Mouse (Mus musculus): Measurements from ENCODE around the gene Olfr1232. TPM values are rescaled to one million over a fixed set of nuclear protein-coding genes. Genes with fewer than 3 reads are reported as not detected.

The Olfr1232 gene
- not detected in 2 replicates for polyA plus RNA-seq (2015; fragmentation: Nextera tagmentation; extraction: Ambion mirVana)

DNA sequence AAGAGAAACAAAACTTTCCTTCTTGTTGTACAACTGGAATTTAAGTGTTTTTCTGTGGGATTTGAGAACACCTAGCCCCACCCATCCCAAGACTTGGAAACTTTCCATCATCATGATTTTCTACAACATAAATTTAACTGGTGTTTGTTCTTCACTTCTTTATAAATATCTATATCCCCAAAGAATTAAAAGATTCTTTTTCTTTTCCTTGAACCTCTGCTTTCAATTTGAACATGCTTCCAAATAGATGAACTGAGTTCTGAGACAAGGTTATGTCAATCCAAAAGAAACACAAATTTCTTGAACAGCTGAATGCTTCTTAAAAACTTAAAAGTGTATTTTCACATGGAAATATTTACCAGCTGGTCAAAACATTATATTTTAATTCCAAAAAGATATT lies at the start of gene Olfr1232:
TSS of gene Olfr1232 (minus strand) at position 101 of the 400 bp plus-strand sequence.

GRCm38 (mm10) chr2:89364765-89365164 lies 35.3 kb upstream of the Olfr1232 start, which contains the start of gene Olfr1234:
Gene Olfr1234 (minus strand): TSS chr2:89364865.

DNA sequence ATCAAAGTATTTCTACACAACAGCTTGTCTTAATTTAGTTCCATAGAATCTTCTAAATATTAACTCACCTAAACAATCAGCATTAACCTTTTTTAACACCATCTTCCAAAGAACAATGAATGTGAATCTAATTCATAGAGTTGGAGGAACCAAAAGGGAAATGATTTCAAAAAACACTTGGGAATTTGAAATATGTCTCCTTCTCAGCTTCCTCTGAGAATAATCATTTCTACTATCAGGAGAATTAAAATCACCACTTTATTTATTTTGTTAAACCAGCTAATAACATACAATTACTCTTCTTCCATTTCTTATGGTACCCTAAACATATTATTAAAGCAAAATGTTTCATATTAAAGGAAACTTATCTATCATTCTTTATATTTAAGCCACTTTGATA lies 12.8 kb upstream of the Olfr1232 start, which contains the start of gene Olfr1233:
TSS of gene Olfr1233 (minus strand) at position 101 of the 400 bp plus-strand sequence.

DNA sequence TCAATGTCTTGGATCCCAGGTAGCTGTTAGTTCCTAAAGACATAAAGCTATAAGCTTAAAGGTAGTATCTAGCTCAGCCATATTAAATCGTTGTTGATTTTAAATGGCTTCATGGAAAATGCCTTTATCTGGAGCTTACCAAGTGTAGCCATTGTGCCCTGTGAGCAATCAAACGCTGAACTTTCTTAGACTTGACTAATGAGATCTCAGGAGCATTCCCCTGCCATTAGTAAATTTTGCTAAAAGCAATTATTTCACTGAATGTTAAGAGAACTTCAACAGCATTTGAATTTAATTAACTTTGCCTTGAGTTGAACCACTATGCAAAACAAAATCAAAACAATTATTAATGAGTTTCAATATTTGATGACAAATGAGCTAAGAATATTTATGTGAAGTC lies 22.5 kb downstream of the Olfr1232 start, which contains the start of gene Olfr1231:
TSS of gene Olfr1231 (minus strand) at position 101 of the 400 bp plus-strand sequence.

DNA sequence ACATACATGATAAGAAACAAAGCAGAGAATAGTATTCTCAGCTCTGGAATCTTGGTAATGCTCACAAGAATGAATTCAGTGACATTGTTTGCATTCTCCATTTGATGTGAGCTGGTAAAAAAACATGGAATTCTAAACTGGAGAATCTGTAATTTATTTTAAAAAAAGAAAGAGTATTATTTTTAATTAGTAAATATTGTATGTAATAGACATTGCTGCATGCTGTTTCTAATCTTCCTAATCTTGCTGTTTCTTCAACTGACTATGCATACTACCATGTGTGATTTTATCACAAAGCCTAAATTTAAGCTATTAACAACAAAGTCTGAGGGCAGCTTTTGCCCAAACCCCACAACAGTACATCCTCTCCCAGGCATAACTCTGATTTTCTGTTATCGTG lies 32.3 kb downstream of the Olfr1232 start, which contains the start of gene Olfr1230:
TSS of gene Olfr1230 (minus strand) at position 101 of the 400 bp plus-strand sequence.

GRCm38 (mm10) chr2:89287914-89288313 lies 41.6 kb downstream of the Olfr1232 start, which contains the start of gene Olfr1229:
Gene Olfr1229 (minus strand): TSS chr2:89288014.

Other genes with a start within 250 kb of the Olfr1232 start
- not detected in 2 replicates for gene Olfr1219, start 246.2 kb downstream of the Olfr1232 start, polyA plus RNA-seq (2015; fragmentation: Nextera tagmentation; extraction: Ambion mirVana)
- gene Olfr1220, start 222.8 kb downstream of the Olfr1232 start, polyA plus RNA-seq (2015; fragmentation: Nextera tagmentation; extraction: Ambion mirVana) = not detected in 2 replicates
- not detected in 2 replicates for gene Olfr1221, start 212.4 kb downstream of the Olfr1232 start, polyA plus RNA-seq (2015; fragmentation: Nextera tagmentation; extraction: Ambion mirVana)
- gene Olfr1222, start 196.6 kb downstream of the Olfr1232 start, polyA plus RNA-seq (2015; fragmentation: Nextera tagmentation; extraction: Ambion mirVana) = not detected in 2 replicates
- gene Olfr1223, start 178.1 kb downstream of the Olfr1232 start, polyA plus RNA-seq (2015; fragmentation: Nextera tagmentation; extraction: Ambion mirVana) = not detected in 2 replicates
- gene Olfr1224-ps1, start 165.6 kb downstream of the Olfr1232 start, polyA plus RNA-seq (2015; fragmentation: Nextera tagmentation; extraction: Ambion mirVana) = not detected in 2 replicates
- gene Olfr1225, start 155.0 kb downstream of the Olfr1232 start, polyA plus RNA-seq (2015; fragmentation: Nextera tagmentation; extraction: Ambion mirVana) = not detected in 2 replicates
- gene Olfr1226, start 129.6 kb downstream of the Olfr1232 start, polyA plus RNA-seq (2015; fragmentation: Nextera tagmentation; extraction: Ambion mirVana) = not detected in 2 replicates
- not detected in 2 replicates for gene Olfr1228, start 75.6 kb downstream of the Olfr1232 start, polyA plus RNA-seq (2015; fragmentation: Nextera tagmentation; extraction: Ambion mirVana)
- not detected in 2 replicates for gene Olfr1229, start 41.7 kb downstream of the Olfr1232 start, polyA plus RNA-seq (2015; fragmentation: Nextera tagmentation; extraction: Ambion mirVana)
- not detected in 2 replicates for gene Olfr1230, start 32.4 kb downstream of the Olfr1232 start, polyA plus RNA-seq (2015; fragmentation: Nextera tagmentation; extraction: Ambion mirVana)
- not detected in 2 replicates for gene Olfr1231, start 22.6 kb downstream of the Olfr1232 start, polyA plus RNA-seq (2015; fragmentation: Nextera tagmentation; extraction: Ambion mirVana)
- gene Olfr1233, start 12.7 kb upstream of the Olfr1232 start, polyA plus RNA-seq (2015; fragmentation: Nextera tagmentation; extraction: Ambion mirVana) = not detected in 2 replicates
- gene Olfr1234, start 35.2 kb upstream of the Olfr1232 start, polyA plus RNA-seq (2015; fragmentation: Nextera tagmentation; extraction: Ambion mirVana) = not detected in 2 replicates
- gene Olfr1238, start 80.0 kb upstream of the Olfr1232 start, polyA plus RNA-seq (2015; fragmentation: Nextera tagmentation; extraction: Ambion mirVana) = not detected in 2 replicates
- gene Olfr1239, start 90.7 kb upstream of the Olfr1232 start, polyA plus RNA-seq (2015; fragmentation: Nextera tagmentation; extraction: Ambion mirVana) = not detected in 2 replicates
- not detected in 2 replicates for gene Olfr1240, start 113.3 kb upstream of the Olfr1232 start, polyA plus RNA-seq (2015; fragmentation: Nextera tagmentation; extraction: Ambion mirVana)
- gene Olfr1241, start 157.5 kb upstream of the Olfr1232 start, polyA plus RNA-seq (2015; fragmentation: Nextera tagmentation; extraction: Ambion mirVana) = not detected in 2 replicates
- gene Olfr1242, start 168.7 kb upstream of the Olfr1232 start, polyA plus RNA-seq (2015; fragmentation: Nextera tagmentation; extraction: Ambion mirVana) = not detected in 2 replicates
- not detected in 2 replicates for gene Olfr1243, start 201.8 kb upstream of the Olfr1232 start, polyA plus RNA-seq (2015; fragmentation: Nextera tagmentation; extraction: Ambion mirVana)
- not detected in 2 replicates for gene Olfr1245, start 248.8 kb upstream of the Olfr1232 start, polyA plus RNA-seq (2015; fragmentation: Nextera tagmentation; extraction: Ambion mirVana)

All from neural tube, postnatal 0 days (tissue).